Mouse (Mus musculus) neutrophil, adult 83 days (primary cell): ENCODE data around the gene Hivep3. TPM values are rescaled to one million over a fixed set of nuclear protein-coding genes. Genes with fewer than 3 reads are reported as not detected.

Experiments used
- total RNA-seq, 2 experiments: library from RNA; stranded (reverse); gene quantifications; one replicate each; pipeline ENCODE4 v1.2.4; 2023

Gene Hivep3
- total RNA-seq, result 1 to 10 TPM; 4.9 to 7.2 TPM

DNA sequence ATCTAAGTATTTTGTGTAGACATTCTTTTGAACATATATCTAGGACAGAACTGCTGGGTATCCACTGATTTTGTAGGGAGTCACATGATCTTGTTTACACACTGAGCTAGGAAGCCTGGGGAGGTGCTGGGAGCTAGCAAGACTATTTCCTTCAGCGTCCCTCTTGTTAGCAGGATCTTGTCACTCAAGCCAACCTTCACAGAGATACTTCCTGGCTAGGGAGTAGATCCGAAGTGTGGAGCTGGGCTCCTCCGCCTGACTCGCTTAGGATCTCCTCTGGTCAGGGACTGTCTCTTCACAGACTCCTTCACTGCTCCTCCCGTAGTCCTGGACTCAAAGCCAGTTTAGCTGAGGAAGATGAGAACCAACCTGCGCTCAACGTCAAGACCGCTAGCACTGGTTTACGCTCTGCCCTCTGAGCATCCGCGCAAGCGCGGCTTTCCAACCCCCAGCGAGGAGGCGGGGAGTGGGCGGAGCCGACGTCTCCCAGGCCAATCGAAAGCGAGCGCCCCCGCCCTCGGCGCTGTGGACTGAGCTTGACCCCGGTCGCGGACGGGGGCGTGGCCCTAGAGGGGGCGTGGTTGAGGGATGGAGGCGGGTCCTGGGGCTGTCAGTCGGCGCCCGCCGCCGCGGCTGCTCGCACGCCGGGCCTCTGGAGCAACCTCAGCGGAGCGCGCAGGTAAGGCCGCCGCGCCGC, at the start of gene Hivep3:
Gene Hivep3 (plus strand): TSS at position 601 of the 697 bp plus-strand sequence.

DNA sequence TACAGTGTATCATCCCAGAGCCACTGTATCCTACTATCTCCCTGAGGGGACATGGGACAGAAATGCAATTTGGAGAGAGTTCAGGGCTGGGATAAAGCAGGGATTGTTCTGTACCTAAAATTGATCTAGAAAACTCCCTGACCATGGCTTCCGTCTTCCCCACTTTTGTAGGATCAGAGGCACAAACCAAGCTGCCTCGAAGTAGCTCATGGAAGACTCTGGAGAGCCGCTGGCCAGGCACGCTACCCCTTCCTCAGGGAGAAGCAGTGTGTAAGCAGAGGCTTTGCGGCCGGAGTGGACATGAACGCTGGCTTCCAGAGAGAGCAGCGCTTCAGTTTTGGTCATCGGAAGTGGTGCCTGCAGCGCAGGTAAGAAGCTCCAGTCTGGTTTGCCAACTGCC, 331.1 kb downstream of the Hivep3 start, which contains the start of gene AL607142.1:
Gene AL607142.1 (plus strand): TSS at position 301 of the 400 bp plus-strand sequence.

DNA sequence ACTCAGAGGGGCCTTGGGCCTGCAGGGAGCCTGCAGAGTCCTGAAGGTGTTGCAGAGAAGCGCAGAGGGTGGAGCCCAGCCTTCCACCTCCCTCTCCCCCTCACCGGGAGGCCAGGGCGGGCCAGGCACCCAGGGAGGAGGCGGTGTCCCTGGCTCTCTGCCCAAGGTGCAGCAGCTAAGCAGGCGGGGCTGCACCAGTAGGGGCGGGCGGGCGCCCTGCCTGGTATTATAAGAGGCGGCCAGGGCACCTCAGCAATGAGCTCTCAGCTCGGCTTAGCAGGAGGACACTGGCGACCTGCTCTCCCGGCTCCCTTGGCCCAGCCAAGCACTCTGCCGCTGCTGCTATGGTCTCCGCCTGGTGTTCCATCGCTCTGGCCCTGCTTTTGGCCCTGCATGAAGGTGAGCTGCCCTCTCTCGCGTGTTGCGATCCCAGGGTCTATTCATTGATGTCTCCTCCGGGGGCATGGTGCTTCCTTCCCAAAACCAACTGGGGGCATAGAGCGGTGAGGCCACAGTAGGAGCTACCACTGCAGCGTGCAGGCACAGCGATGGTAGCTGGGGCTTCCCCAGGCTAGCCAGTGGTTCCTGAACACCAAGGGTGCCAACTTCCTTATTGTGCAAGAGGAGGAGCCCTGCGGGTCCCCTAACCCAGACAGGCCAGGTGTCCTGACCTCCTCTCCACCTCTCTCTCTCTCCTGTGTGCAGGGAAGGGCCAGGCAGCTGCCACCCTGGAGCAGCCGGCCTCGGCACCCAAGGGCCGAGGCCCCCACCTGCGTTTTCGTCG, 427.8 kb downstream of the Hivep3 start, which contains the start of gene Edn2:
Gene Edn2 (plus strand): TSS at position 41 of the 784 bp plus-strand sequence.

Other genes starting within 250 kb of the Hivep3 start
- gene Rimkla, start 241.2 kb upstream of the Hivep3 start, total RNA-seq, result not detected
- gene Foxj3, start 196.8 kb upstream of the Hivep3 start, total RNA-seq, result 10 to 100 TPM; 24.4 to 30.4 TPM
- gene Frg2f1, start 194.3 kb upstream of the Hivep3 start, total RNA-seq, result 1 to 10 TPM in 1 of 2 experiments, under 1 TPM in 1; 0.79 to 2.3 TPM
- not detected for gene Guca2a, start 96.1 kb upstream of the Hivep3 start, total RNA-seq
- not detected for gene Guca2b, start 74.8 kb upstream of the Hivep3 start, total RNA-seq